Mouse (Mus musculus): Measurements from ENCODE around the gene Itpr3. TPM values are rescaled to one million over a fixed set of nuclear protein-coding genes. Genes with fewer than 3 reads are reported as not detected.

The Itpr3 gene
- total RNA-seq, 1 experiment, result 44.1 TPM

GRCm38 (mm10) chr17:27101675-27102074, 44.6 kb downstream of the Itpr3 start:
- in situ Hi-C loops (cut with MboI; ENCODE audit: low sequenced_read_pairs in 2 of 2, unreplicated experiment in 2 of 2), result no loop called here
- peaks cover 51% of the 10 kb centered on the region for H3K36me3 ChIP-seq (ENCODE audit: control insufficient read depth, insufficient read depth, low read length, poor library complexity, severe bottlenecking)
- DNase-seq (ENCODE audit: low read depth, low spot score), result no peak
- H3K27ac ChIP-seq (ENCODE audit: insufficient read depth, low read depth, low read length, poor library complexity, severe bottlenecking), result no peak overlapping the region
- H3K9me3 ChIP-seq (ENCODE audit: control insufficient read depth, insufficient read depth, low read depth, low read length), result no peaks in the 10 kb centered on the region
- no peak for TF ChIP-seq ZC3H11A (IDR thresholded peaks at IDR 0.05; ENCODE audit: borderline replicate concordance, low read depth, low read length)
- H3K4me1 ChIP-seq (ENCODE audit: control insufficient read depth in 2 of 2, insufficient read depth in 2 of 2, low read length in 2 of 2, poor library complexity in 1 of 2), result peaks cover 6 to 31% of the 10 kb centered on the region in 2 experiments; a peak in 2 of 4 replicates
- no peak overlapping the region for H3K9ac ChIP-seq (ENCODE audit: insufficient read depth, low read depth, low read length, poor library complexity, severe bottlenecking)
- H3K4me3 ChIP-seq (ENCODE audit: insufficient read depth in 1 of 2, low read depth in 1 of 2, low read length in 2 of 2, poor library complexity in 1 of 2, severe bottlenecking in 1 of 2), result no peak overlapping the region

- no peak for TF ChIP-seq CHD2 (IDR thresholded peaks at IDR 0.05; ENCODE audit: low read depth, low read length)
- TF ChIP-seq ZNF384 (IDR thresholded peaks at IDR 0.05; ENCODE audit: low read depth, low read length), result no peak
- TF ChIP-seq ZC3H11A (IDR thresholded peaks at IDR 0.05; ENCODE audit: borderline replicate concordance, low read depth, low read length), result no peak
- TF ChIP-seq MAFK (IDR thresholded peaks at IDR 0.05; ENCODE audit: insufficient read depth, low read depth, low read length), result no peak
- TF ChIP-seq HCFC1 (IDR thresholded peaks at IDR 0.05; ENCODE audit: borderline replicate concordance, insufficient read depth, low read length), result no peak
- Histone ChIP-seq H3K9ac (ENCODE audit: insufficient read depth, low read depth, low read length, poor library complexity, severe bottlenecking) (no peak overlapping the region), H3K27ac (ENCODE audit: insufficient read depth, low read depth, low read length, poor library complexity, severe bottlenecking) (no peak overlapping the region), H3K36me3 (ENCODE audit: control insufficient read depth, insufficient read depth, low read length, poor library complexity, severe bottlenecking) (peaks cover 57% of the 10 kb centered on the region), H3K4me3 (ENCODE audit: insufficient read depth in 1 of 2, low read depth in 1 of 2, low read length in 2 of 2, poor library complexity in 1 of 2, severe bottlenecking in 1 of 2) (no peak overlapping the region), H3K4me1 (ENCODE audit: control insufficient read depth in 2 of 2, insufficient read depth in 2 of 2, low read length in 2 of 2, poor library complexity in 1 of 2) (peaks cover 6 to 22% of the 10 kb centered on the region in 2 experiments; a peak in 2 of 4 replicates), H3K9me3 (ENCODE audit: control insufficient read depth, insufficient read depth, low read depth, low read length) (no peaks in the 10 kb centered on the region)
- DNase-seq (ENCODE audit: low read depth, low spot score), result peak; percentile 83
- in situ Hi-C loops (cut with MboI; ENCODE audit: low sequenced_read_pairs in 2 of 2, unreplicated experiment in 2 of 2), result no loop called here
These were observed 48.8 kb downstream of the Itpr3 start for GRCm38 (mm10) chr17:27105698-27106470.

GRCm38 (mm10) chr17:27106745-27107144, 49.6 kb downstream of the Itpr3 start:
- no peak overlapping the region for H3K9ac ChIP-seq (ENCODE audit: insufficient read depth, low read depth, low read length, poor library complexity, severe bottlenecking)
- H3K9me3 ChIP-seq (ENCODE audit: control insufficient read depth, insufficient read depth, low read depth, low read length), result no peaks in the 10 kb centered on the region
- peaks cover 57% of the 10 kb centered on the region for H3K36me3 ChIP-seq (ENCODE audit: control insufficient read depth, insufficient read depth, low read length, poor library complexity, severe bottlenecking)
- no peak overlapping the region for H3K27ac ChIP-seq (ENCODE audit: insufficient read depth, low read depth, low read length, poor library complexity, severe bottlenecking)
- in situ Hi-C loops (cut with MboI; ENCODE audit: low sequenced_read_pairs in 2 of 2, unreplicated experiment in 2 of 2), result no loop called here
- TF ChIP-seq HCFC1 (IDR thresholded peaks at IDR 0.05; ENCODE audit: borderline replicate concordance, insufficient read depth, low read length) (no peak), ZNF384 (IDR thresholded peaks at IDR 0.05; ENCODE audit: low read depth, low read length) (no peak), MAFK (IDR thresholded peaks at IDR 0.05; ENCODE audit: insufficient read depth, low read depth, low read length) (no peak), ZC3H11A (IDR thresholded peaks at IDR 0.05; ENCODE audit: borderline replicate concordance, low read depth, low read length) (no peak), CHD2 (IDR thresholded peaks at IDR 0.05; ENCODE audit: low read depth, low read length) (no peak)
- H3K4me3 ChIP-seq (ENCODE audit: insufficient read depth in 1 of 2, low read depth in 1 of 2, low read length in 2 of 2, poor library complexity in 1 of 2, severe bottlenecking in 1 of 2), result no peak overlapping the region
- no peak for DNase-seq (ENCODE audit: low read depth, low spot score)
- H3K4me1 ChIP-seq (ENCODE audit: control insufficient read depth in 2 of 2, insufficient read depth in 2 of 2, low read length in 2 of 2, poor library complexity in 1 of 2), result peaks cover 6 to 21% of the 10 kb centered on the region in 2 experiments; a peak in 2 of 4 replicates

GRCm38 (mm10) chr17:27107936-27108335, 50.8 kb downstream of the Itpr3 start:
- peaks cover 53% of the 10 kb centered on the region for H3K36me3 ChIP-seq (ENCODE audit: control insufficient read depth, insufficient read depth, low read length, poor library complexity, severe bottlenecking)
- H3K4me1 ChIP-seq (ENCODE audit: control insufficient read depth in 2 of 2, insufficient read depth in 2 of 2, low read length in 2 of 2, poor library complexity in 1 of 2), result peaks cover 6 to 21% of the 10 kb centered on the region in 2 experiments; a peak in 2 of 4 replicates
- H3K4me3 ChIP-seq (ENCODE audit: insufficient read depth in 1 of 2, low read depth in 1 of 2, low read length in 2 of 2, poor library complexity in 1 of 2, severe bottlenecking in 1 of 2), result no peak overlapping the region
- no peak for TF ChIP-seq ZC3H11A (IDR thresholded peaks at IDR 0.05; ENCODE audit: borderline replicate concordance, low read depth, low read length)
- no peak for TF ChIP-seq CHD2 (IDR thresholded peaks at IDR 0.05; ENCODE audit: low read depth, low read length)
- no peak for TF ChIP-seq HCFC1 (IDR thresholded peaks at IDR 0.05; ENCODE audit: borderline replicate concordance, insufficient read depth, low read length)
- no peak for TF ChIP-seq MAFK (IDR thresholded peaks at IDR 0.05; ENCODE audit: insufficient read depth, low read depth, low read length)
- TF ChIP-seq ZNF384 (IDR thresholded peaks at IDR 0.05; ENCODE audit: low read depth, low read length), result no peak
- in situ Hi-C loops (cut with MboI; ENCODE audit: low sequenced_read_pairs in 2 of 2, unreplicated experiment in 2 of 2), result no loop called here
- no peak for DNase-seq (ENCODE audit: low read depth, low spot score)
- no peaks in the 10 kb centered on the region for H3K9me3 ChIP-seq (ENCODE audit: control insufficient read depth, insufficient read depth, low read depth, low read length)
- H3K27ac ChIP-seq (ENCODE audit: insufficient read depth, low read depth, low read length, poor library complexity, severe bottlenecking), result no peak overlapping the region
- no peak overlapping the region for H3K9ac ChIP-seq (ENCODE audit: insufficient read depth, low read depth, low read length, poor library complexity, severe bottlenecking)

Data from ES-E14 (cell line).